Mouse (Mus musculus) forebrain, embryonic 12.5 days (tissue): ENCODE measurements around the gene Rps15. TPM values are rescaled to one million over a fixed set of nuclear protein-coding genes. Genes with fewer than 3 reads are reported as not detected.

Source experiments
- ATAC-seq: fragments of 200-750 bp; cut with Nextera tagmentation; 2 replicates; pipeline ENCODE4 v1.8.0; 2017; ENCODE audit warnings: moderate TSS enrichment; ENCODE audit not compliant: low FRiP score
- H3K27ac ChIP-seq: fragments of 300-500 bp; sonication (generic); 2 replicates; pipeline ENCODE4 v1.5.1; 2016; ENCODE audit warnings: mild to moderate bottlenecking
- H3K27me3 ChIP-seq: fragments of 300-500 bp; sonication (generic); 2 replicates; pipeline ENCODE4 v1.6.1; 2016; ENCODE audit warnings: mild to moderate bottlenecking
- H3K36me3 ChIP-seq: fragments of 300-500 bp; sonication (generic); replicated peaks from 2 replicates; pipeline ENCODE4 v1.6.1; 2016; ENCODE audit warnings: mild to moderate bottlenecking
- H3K4me1 ChIP-seq: fragments of 300-500 bp; sonication (generic); 2 replicates; pipeline ENCODE4 v1.6.1; 2016
- H3K4me2 ChIP-seq: fragments of 300-500 bp; sonication (generic); 2 replicates; pipeline ENCODE4 v1.6.1; 2016; ENCODE audit warnings: mild to moderate bottlenecking, moderate library complexity
- H3K4me3 ChIP-seq: fragments of 300-500 bp; sonication (generic); replicated peaks from 2 replicates; pipeline ENCODE4 v1.5.1; 2016; ENCODE audit warnings: mild to moderate bottlenecking
- H3K9ac ChIP-seq: fragments of 300-500 bp; sonication (generic); 2 replicates; pipeline ENCODE4 v1.6.1; 2016; ENCODE audit warnings: mild to moderate bottlenecking
- H3K9me3 ChIP-seq: fragments of 300-500 bp; sonication (generic); 2 replicates; pipeline ENCODE4 v1.6.1; 2016
- WGBS: fragments of 180-500 bp; shearing (Covaris S2); methylation state at CpG from one replicate; pipeline ENCODE4 v1.1.7; 2016; 5-methylcytosine and 5-hydroxymethylcytosine counted together
- polyA plus RNA-seq: library from polyadenylated mRNA; unstranded; fragments of >200 nt; fragmentation: Nextera tagmentation; extraction: Ambion mirVana; gene quantifications from 2 replicates; pipeline ENCODE4 v1.2.1, GENCODE M21; 2016

The Rps15 gene
- polyA plus RNA-seq, 1 experiment from 2014 or later, result 760 TPM

GRCm38 (mm10) chr10:80297526-80298133, 5.4 kb downstream of the Rps15 start:
- H3K4me2 ChIP-seq, result peak overlapping the region; percentile 82
- no peaks in the 10 kb centered on the region for H3K9me3 ChIP-seq
- peak overlapping the region; percentile 12; the same call in 1 of the 2 replicates for H3K9ac ChIP-seq
- H3K4me3 ChIP-seq, result 0 out of 2 replicates have a peak overlapping the region, but pooled peaks have one; percentile 60
- WGBS, result 77% methylated on average over 8 of the region's 8 CpGs
- H3K27ac ChIP-seq, result peak overlapping the region; percentile 95; the same call in 1 of the 2 replicates
- H3K36me3 ChIP-seq, result peaks cover 28% of the 10 kb centered on the region
- peaks cover 14% of the 10 kb centered on the region; the same call in 1 of the 2 replicates for H3K27me3 ChIP-seq
- no peak for ATAC-seq
- H3K4me1 ChIP-seq, result peaks cover 88% of the 10 kb centered on the region

DNA sequence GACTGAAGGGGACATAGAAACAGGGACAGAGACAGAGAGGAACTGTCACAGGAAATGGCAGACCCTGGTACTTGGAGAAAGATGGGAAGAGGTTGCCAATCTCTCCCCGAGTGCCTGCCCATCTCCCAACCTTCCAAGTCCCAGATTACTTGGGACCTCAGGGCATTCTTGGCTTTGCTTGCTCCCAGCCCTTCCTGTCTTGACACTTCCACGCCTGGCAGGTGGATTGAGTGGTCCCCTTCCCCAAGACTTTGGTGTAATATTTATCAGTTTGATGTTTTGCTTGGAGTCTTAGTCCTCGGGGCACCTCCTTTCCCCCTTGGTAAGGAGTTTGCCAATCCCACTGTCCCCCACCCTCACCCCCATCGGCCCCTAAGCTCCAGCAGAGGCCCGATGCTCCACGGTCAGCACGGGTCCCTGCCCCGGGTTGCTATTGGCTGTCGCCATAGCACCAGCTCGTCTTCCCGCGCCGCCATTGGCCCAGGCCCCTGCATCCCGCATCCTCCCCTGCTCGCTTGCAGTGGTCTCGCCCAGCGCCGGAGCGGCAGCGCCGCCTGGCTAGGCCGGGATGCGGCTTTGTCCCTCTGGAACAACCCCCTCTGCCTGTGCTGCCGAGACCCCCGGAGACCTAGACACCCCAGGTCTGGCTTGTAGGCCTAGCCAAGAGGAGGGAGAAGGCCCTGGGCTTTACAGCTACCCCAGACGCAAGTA, 6.5 kb downstream of the Rps15 start:
- ATAC-seq, result peak; percentile 84
- Histone ChIP-seq H3K9ac (peak overlapping the region; percentile 94), H3K4me3 (peak overlapping the region; percentile 60), H3K36me3 (peaks cover 33% of the 10 kb centered on the region), H3K27me3 (peaks cover 14% of the 10 kb centered on the region; the same call in 1 of the 2 replicates), H3K4me1 (peaks cover 90% of the 10 kb centered on the region), H3K9me3 (no peaks in the 10 kb centered on the region), H3K4me2 (peak overlapping the region; percentile 82), H3K27ac (peak overlapping the region; percentile 95)
- 3% methylated on average over 26 of the region's 26 CpGs for WGBS

DNA sequence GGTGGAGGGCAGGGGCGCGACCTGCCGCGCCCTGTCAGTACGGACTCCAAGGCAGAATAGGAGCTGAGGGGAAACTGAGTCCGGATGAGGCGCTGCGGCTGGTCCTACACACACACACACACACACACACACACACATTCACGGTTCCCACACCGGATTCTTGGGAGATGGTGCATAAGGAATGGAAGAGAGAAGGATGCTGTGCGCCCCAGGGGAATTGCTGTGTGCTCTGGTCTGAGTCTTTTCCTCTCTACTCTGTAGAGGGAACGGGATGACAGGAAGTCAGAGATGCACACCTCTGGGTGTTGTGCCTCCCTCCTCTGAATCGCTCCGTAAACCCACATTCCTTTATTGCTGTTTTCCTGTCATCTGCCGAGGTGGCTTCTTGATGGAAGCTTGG, 7.0 kb downstream of the Rps15 start:
- peaks cover 14% of the 10 kb centered on the region; the same call in 1 of the 2 replicates for H3K27me3 ChIP-seq
- ATAC-seq, result no peak
- H3K36me3 ChIP-seq, result peaks cover 28% of the 10 kb centered on the region
- peaks cover 85% of the 10 kb centered on the region for H3K4me1 ChIP-seq
- peak overlapping the region; percentile 94 for H3K9ac ChIP-seq
- H3K27ac ChIP-seq, result peak overlapping the region; percentile 95
- peak overlapping the region; percentile 82 for H3K4me2 ChIP-seq
- WGBS, result 3% methylated on average over 15 of the region's 15 CpGs
- H3K4me3 ChIP-seq, result peak overlapping the region; percentile 60
- H3K9me3 ChIP-seq, result no peaks in the 10 kb centered on the region

DNA sequence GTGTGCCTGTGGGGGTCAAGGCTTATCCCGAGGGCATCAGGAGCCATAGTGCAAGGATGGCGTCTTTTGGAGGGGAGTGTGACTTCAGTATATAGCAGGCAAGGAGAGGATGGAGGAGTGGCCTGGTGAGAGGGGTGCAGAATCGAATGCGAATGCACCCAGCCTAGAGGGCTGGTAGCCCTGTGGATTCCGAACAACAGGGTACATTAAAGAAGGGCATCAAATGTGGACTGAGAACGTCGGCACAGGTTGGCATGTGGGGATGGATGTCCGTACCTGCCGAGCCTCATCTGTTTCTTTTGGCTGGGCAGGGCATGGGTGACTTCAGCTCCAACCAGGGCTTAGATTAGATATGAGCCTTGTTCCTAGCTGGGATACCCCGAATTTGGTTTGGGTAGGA, 7.6 kb downstream of the Rps15 start:
- Histone ChIP-seq H3K27ac (peak overlapping the region; percentile 95), H3K9me3 (no peaks in the 10 kb centered on the region), H3K4me1 (peaks cover 89% of the 10 kb centered on the region), H3K9ac (peak overlapping the region; percentile 94), H3K27me3 (peaks cover 15% of the 10 kb centered on the region; the same call in 1 of the 2 replicates), H3K4me2 (peak overlapping the region; percentile 82), H3K36me3 (peaks cover 28% of the 10 kb centered on the region), H3K4me3 (peak overlapping the region; percentile 60)
- no peak for ATAC-seq
- WGBS, result 45% methylated on average over 10 of the region's 10 CpGs

DNA sequence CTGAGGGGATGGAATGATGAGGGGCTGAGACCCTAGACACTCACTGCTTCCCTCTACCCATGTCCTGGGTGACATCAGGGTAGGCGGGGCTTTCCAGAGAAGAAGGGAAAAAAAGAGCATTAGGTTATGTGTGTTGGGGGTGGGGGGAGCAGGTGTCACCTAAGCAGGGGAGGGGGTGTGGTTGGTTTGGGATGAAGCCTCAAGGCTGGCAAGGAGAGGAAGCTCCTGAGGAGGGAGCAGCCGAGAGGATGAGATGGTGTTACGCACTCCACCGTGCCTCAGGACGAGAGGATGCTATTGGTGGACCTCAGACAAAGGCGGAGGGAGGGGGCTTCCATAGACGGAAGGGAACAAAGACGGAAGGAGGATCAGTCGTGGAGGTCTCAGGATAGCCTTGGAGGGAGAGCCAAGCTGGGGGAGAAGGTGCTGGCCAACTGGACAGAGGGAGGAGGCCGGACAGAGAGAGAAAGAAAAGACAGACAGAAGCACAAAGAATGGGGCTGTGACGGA, 8.5 kb downstream of the Rps15 start:
- Histone ChIP-seq H3K36me3 (peaks cover 35% of the 10 kb centered on the region), H3K4me1 (peaks cover 85% of the 10 kb centered on the region), H3K9me3 (no peaks in the 10 kb centered on the region), H3K9ac (peak overlapping the region; percentile 94), H3K4me2 (peak overlapping the region; percentile 82), H3K27ac (peak overlapping the region; percentile 95), H3K4me3 (peak overlapping the region; percentile 60), H3K27me3 (peaks cover 18% of the 10 kb centered on the region; the same call in 1 of the 2 replicates)
- 8% methylated on average over 11 of the region's 11 CpGs for WGBS
- ATAC-seq, result peak; percentile 81

DNA sequence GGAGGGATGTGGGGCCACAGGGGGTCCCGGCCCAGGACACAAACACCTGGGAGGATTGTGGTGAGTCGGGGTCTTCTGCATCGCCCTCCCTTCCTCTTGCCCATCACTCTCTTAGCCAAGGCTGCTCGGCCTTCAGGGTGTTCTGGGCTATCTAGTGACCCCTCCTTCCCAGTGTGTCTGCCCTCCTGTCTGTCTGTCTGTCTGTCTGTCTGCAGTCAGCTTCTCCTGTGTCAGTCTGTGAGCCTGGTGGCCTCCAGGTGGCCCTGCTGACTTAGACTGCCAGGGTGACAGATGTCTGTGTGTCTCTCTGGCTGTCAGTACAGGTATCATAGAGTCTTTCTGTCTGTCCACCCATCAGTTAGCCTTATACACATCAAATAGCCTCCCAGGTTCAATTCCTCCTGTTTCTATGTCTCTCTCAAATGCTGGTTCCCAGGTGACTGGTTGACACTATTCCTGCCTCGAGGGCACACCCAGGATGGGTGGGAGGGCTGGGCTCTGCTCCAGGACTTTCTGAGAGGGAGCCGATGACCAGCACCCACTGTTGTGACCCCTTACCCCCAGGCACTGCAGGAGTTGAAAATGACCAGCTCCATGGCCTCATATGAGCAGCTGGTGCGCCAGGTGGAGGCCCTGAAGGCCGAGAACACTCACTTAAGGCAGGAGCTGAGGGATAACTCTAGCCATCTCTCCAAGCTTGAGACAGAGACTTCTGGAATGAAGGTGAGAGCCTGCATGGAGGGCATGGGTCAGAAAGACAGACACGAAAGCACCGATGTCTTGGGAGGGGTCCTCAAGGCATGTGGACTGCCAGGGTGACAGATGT, 9.2 kb downstream of the Rps15 start:
- peaks cover 42% of the 10 kb centered on the region for H3K36me3 ChIP-seq
- no peak for ATAC-seq
- peak overlapping the region; percentile 82 for H3K4me2 ChIP-seq
- no peaks in the 10 kb centered on the region for H3K9me3 ChIP-seq
- WGBS, result 78% methylated on average over 10 of the region's 10 CpGs
- peaks cover 81% of the 10 kb centered on the region for H3K4me1 ChIP-seq
- peaks cover 18% of the 10 kb centered on the region; the same call in 1 of the 2 replicates for H3K27me3 ChIP-seq
- peak overlapping the region; percentile 60 for H3K4me3 ChIP-seq
- peak overlapping the region; percentile 95 for H3K27ac ChIP-seq
- peak overlapping the region; percentile 94 for H3K9ac ChIP-seq

- WGBS, result 69% methylated on average over 5 of the region's 5 CpGs
- peaks cover 18% of the 10 kb centered on the region; the same call in 1 of the 2 replicates for H3K27me3 ChIP-seq
- peak overlapping the region; percentile 50; the same call in 1 of the 2 replicates for H3K27ac ChIP-seq
Observed at GRCm38 (mm10) chr10:80302082-80302355, 9.8 kb downstream of the Rps15 start.

GRCm38 (mm10) chr10:80302471-80302881, 10.2 kb downstream of the Rps15 start:
- H3K27me3 ChIP-seq, result peaks cover 18% of the 10 kb centered on the region; the same call in 1 of the 2 replicates
- ATAC-seq, result no peak
- H3K36me3 ChIP-seq, result peaks cover 52% of the 10 kb centered on the region
- H3K4me1 ChIP-seq, result peaks cover 70% of the 10 kb centered on the region
- WGBS, result 19% methylated on average over 9 of the region's 9 CpGs
- peak overlapping the region; percentile 94 for H3K9ac ChIP-seq
- H3K4me2 ChIP-seq, result peak overlapping the region; percentile 82
- H3K9me3 ChIP-seq, result no peaks in the 10 kb centered on the region
- peak overlapping the region; percentile 60 for H3K4me3 ChIP-seq
- H3K27ac ChIP-seq, result peak overlapping the region; percentile 50; the same call in 1 of the 2 replicates

More at GRCm38 (mm10) chr10:80302082-80302355, 9.8 kb downstream of the Rps15 start:
- peak overlapping the region; percentile 82 for H3K4me2 ChIP-seq
- ATAC-seq, result no peak
- peak overlapping the region; percentile 60 for H3K4me3 ChIP-seq
- peaks cover 47% of the 10 kb centered on the region for H3K36me3 ChIP-seq
- no peaks in the 10 kb centered on the region for H3K9me3 ChIP-seq
- peaks cover 75% of the 10 kb centered on the region for H3K4me1 ChIP-seq
- peak overlapping the region; percentile 94 for H3K9ac ChIP-seq

- Histone ChIP-seq H3K27ac (no peak overlapping the region), H3K4me2 (peak overlapping the region; percentile 24), H3K9me3 (no peaks in the 10 kb centered on the region), H3K9ac (0 out of 2 replicates have a peak overlapping the region, but pooled peaks have one; percentile 7), H3K4me1 (peaks cover 55% of the 10 kb centered on the region), H3K27me3 (peaks cover 18% of the 10 kb centered on the region; the same call in 1 of the 2 replicates), H3K4me3 (peak overlapping the region; percentile 10; the same call in 1 of the 2 replicates), H3K36me3 (peaks cover 72% of the 10 kb centered on the region)
- no peak for ATAC-seq
- WGBS, result 36% methylated on average over 12 of the region's 12 CpGs
Observed at GRCm38 (mm10) chr10:80304458-80304857, 12.2 kb downstream of the Rps15 start.

- ATAC-seq, result no peak
- H3K27me3 ChIP-seq, result peaks cover 18% of the 10 kb centered on the region; the same call in 1 of the 2 replicates
- H3K4me3 ChIP-seq, result peak overlapping the region; percentile 10; the same call in 1 of the 2 replicates
- peaks cover 51% of the 10 kb centered on the region for H3K4me1 ChIP-seq
- H3K4me2 ChIP-seq, result peak overlapping the region; percentile 24
- WGBS, result 32% methylated on average over 25 of the region's 25 CpGs
- no peaks in the 10 kb centered on the region for H3K9me3 ChIP-seq
- 0 out of 2 replicates have a peak overlapping the region, but pooled peaks have one; percentile 7 for H3K9ac ChIP-seq
- H3K36me3 ChIP-seq, result peaks cover 76% of the 10 kb centered on the region
- H3K27ac ChIP-seq, result no peak overlapping the region
Observed at GRCm38 (mm10) chr10:80304862-80305261, 12.6 kb downstream of the Rps15 start.

- no peak overlapping the region for H3K4me2 ChIP-seq
- H3K27ac ChIP-seq, result no peak overlapping the region
- peaks cover 27% of the 10 kb centered on the region for H3K4me1 ChIP-seq
- ATAC-seq, result no peak
- peak overlapping the region; percentile 2; the same call in 1 of the 2 replicates for H3K4me3 ChIP-seq
- no peak overlapping the region for H3K9ac ChIP-seq
- H3K27me3 ChIP-seq, result peaks cover 51% of the 10 kb centered on the region
- WGBS, result 95% methylated on average over 16 of the region's 16 CpGs
- H3K36me3 ChIP-seq, result peaks cover 100% of the 10 kb centered on the region
- no peaks in the 10 kb centered on the region for H3K9me3 ChIP-seq
Observed at GRCm38 (mm10) chr10:80311560-80311959, 19.3 kb downstream of the Rps15 start.
